Mouse (Mus musculus) thymus, adult 18-20 months (tissue): ENCODE measurements around the gene Itga10.
A peak's percentile ranks its signal among the peaks of the same experiment; 100 is the strongest.
"Not testable (repeated sequence)": the region's sequence is repeated elsewhere in the genome, so short reads cannot be mapped to it uniquely, and the experiment has no call there.

Experiments used
- DNase-seq, 2 experiments: peaks; one replicate each; pipeline ENCODE4 v3.0.0; 2022; ENCODE audit warnings: mixed read lengths in 2 of 2

The Itga10 gene

GRCm38 (mm10) chr3:96645018-96645649, at the start of gene Itga10:
Gene Itga10, plus strand, starts transcription at chr3:96645584.
- no peak for DNase-seq

- DNase-seq: no peak
Observed at GRCm38 (mm10) chr3:96595661-96596060, 49.7 kb upstream of the Itga10 start.

- DNase-seq: no peak
Observed at GRCm38 (mm10) chr3:96596228-96596707, 49.1 kb upstream of the Itga10 start, which contains the start of gene Ankrd34a. Gene Ankrd34a, plus strand, starts transcription at chr3:96596636.

GRCm38 (mm10) chr3:96596855-96597254, 48.5 kb upstream of the Itga10 start:
- DNase-seq: no peak

- no peak for DNase-seq
Observed at GRCm38 (mm10) chr3:96597435-96597891, 47.9 kb upstream of the Itga10 start.

GRCm38 (mm10) chr3:96598156-96599068, 47.0 kb upstream of the Itga10 start:
- DNase-seq: no peak

- no peak for DNase-seq
Observed at GRCm38 (mm10) chr3:96599069-96599393, 46.4 kb upstream of the Itga10 start.

- DNase-seq: no peak
Observed at GRCm38 (mm10) chr3:96599411-96599810, 46.0 kb upstream of the Itga10 start.

GRCm38 (mm10) chr3:96600639-96601250, 44.6 kb upstream of the Itga10 start, which contains the start of gene Lix1l:
Gene Lix1l, plus strand, starts transcription at chr3:96601149.
- peak; percentile 85 to 86 for DNase-seq

- DNase-seq: no peak
Observed at GRCm38 (mm10) chr3:96601251-96601787, 44.1 kb upstream of the Itga10 start.

- DNase-seq: no peak
Observed at GRCm38 (mm10) chr3:96601941-96602703, 43.3 kb upstream of the Itga10 start.

- DNase-seq: no peak
Observed at GRCm38 (mm10) chr3:96602704-96603084, 42.7 kb upstream of the Itga10 start.

- no peak for DNase-seq
Observed at GRCm38 (mm10) chr3:96603311-96603710, 42.1 kb upstream of the Itga10 start.

- DNase-seq: not testable (repeated sequence)
Observed at GRCm38 (mm10) chr3:96606007-96606406, 39.4 kb upstream of the Itga10 start.

GRCm38 (mm10) chr3:96606618-96607017, 38.8 kb upstream of the Itga10 start:
- no peak for DNase-seq

- no peak for DNase-seq
Observed at GRCm38 (mm10) chr3:96617941-96618340, 27.4 kb upstream of the Itga10 start.

GRCm38 (mm10) chr3:96623201-96623600, 22.2 kb upstream of the Itga10 start:
- no peak for DNase-seq

- DNase-seq: peak; percentile 87 to 91
Observed at GRCm38 (mm10) chr3:96629729-96630600, 15.4 kb upstream of the Itga10 start, which contains the start of gene Rbm8a. Gene Rbm8a, plus strand, starts transcription at chr3:96629933.

GRCm38 (mm10) chr3:96632058-96632457, 13.3 kb upstream of the Itga10 start:
- no peak for DNase-seq

- no peak for DNase-seq
Observed at GRCm38 (mm10) chr3:96634015-96634414, 11.4 kb upstream of the Itga10 start.
